Mouse (Mus musculus) kidney, embryonic 14.5 days (tissue): ENCODE measurements at regions not wholly inside any gene's neighbourhood (a gene's known extent, or its start where the extent isn't known, plus 50 kb on each side); places are given as distances from the start of the nearest gene placed in this dataset.
A peak's percentile ranks its signal among the peaks of the same experiment; 100 is the strongest.

Experiments used
- ATAC-seq: fragments of 200-750 bp; cut with Nextera tagmentation; 2 replicates; pipeline ENCODE4 v1.8.0; 2017; ENCODE audit warnings: moderate number of reproducible peaks, mild to moderate bottlenecking, moderate TSS enrichment, moderate library complexity; ENCODE audit not compliant: low FRiP score, low TSS enrichment
- H3K27ac ChIP-seq: fragments of 300-500 bp; sonication (generic); 2 replicates; pipeline ENCODE4 v1.5.1; 2014; ENCODE audit warnings: low read depth, mild to moderate bottlenecking, low read length, moderate library complexity, mixed read lengths
- H3K27me3 ChIP-seq: fragments of 300-500 bp; sonication (generic); 2 replicates; pipeline ENCODE4 v1.6.1; 2014; ENCODE audit warnings: mild to moderate bottlenecking, low read length; ENCODE audit not compliant: control insufficient read depth, insufficient read depth
- H3K36me3 ChIP-seq: fragments of 300-500 bp; sonication (generic); 2 replicates; pipeline ENCODE4 v1.6.1; 2014; ENCODE audit warnings: low read length, mixed read lengths; ENCODE audit not compliant: control insufficient read depth, insufficient read depth
- H3K4me1 ChIP-seq: fragments of 300-500 bp; sonication (generic); 2 replicates; pipeline ENCODE4 v1.6.1; 2014; ENCODE audit warnings: low read length, mixed read lengths; ENCODE audit not compliant: control insufficient read depth, insufficient read depth
- H3K4me2 ChIP-seq: fragments of 300-500 bp; sonication (generic); replicated peaks from 2 replicates; pipeline ENCODE4 v1.6.1; 2014; ENCODE audit warnings: low read depth, mild to moderate bottlenecking, low read length
- H3K4me3 ChIP-seq: fragments of 300-500 bp; sonication (generic); 2 replicates; pipeline ENCODE4 v1.5.1; 2014; ENCODE audit warnings: mild to moderate bottlenecking, low read length
- H3K9ac ChIP-seq: fragments of 300-500 bp; sonication (generic); 2 replicates; pipeline ENCODE4 v1.6.1; 2014; ENCODE audit warnings: low read depth, mild to moderate bottlenecking, low read length, moderate library complexity
- H3K9me3 ChIP-seq: fragments of 300-500 bp; sonication (generic); 2 replicates; pipeline ENCODE4 v1.6.1; 2016; ENCODE audit warnings: low read length; ENCODE audit not compliant: control insufficient read depth
- WGBS: fragments of 180-500 bp; shearing (Covaris S2); extraction: QIAGEN DNeasy Blood & Tissue Kit; methylation state at CpG from one replicate; pipeline ENCODE4 v1.1.7; 2014; 5-methylcytosine and 5-hydroxymethylcytosine counted together

- no peak overlapping the region for H3K27ac ChIP-seq
- H3K9me3 ChIP-seq = no peaks in the 10 kb centered on the region
- no peaks in the 10 kb centered on the region for H3K4me1 ChIP-seq
- WGBS = 88% methylated on average over 5 of the region's 5 CpGs
- ATAC-seq = no peak
- no peak overlapping the region for H3K4me3 ChIP-seq
- H3K27me3 ChIP-seq = no peaks in the 10 kb centered on the region
- H3K36me3 ChIP-seq = no peaks in the 10 kb centered on the region
- H3K4me2 ChIP-seq = no peak overlapping the region
- no peak overlapping the region for H3K9ac ChIP-seq
Observed at GRCm38 (mm10) chr2:180404168-180404567, 51.9 kb upstream of the Slco4a1 start.

DNA sequence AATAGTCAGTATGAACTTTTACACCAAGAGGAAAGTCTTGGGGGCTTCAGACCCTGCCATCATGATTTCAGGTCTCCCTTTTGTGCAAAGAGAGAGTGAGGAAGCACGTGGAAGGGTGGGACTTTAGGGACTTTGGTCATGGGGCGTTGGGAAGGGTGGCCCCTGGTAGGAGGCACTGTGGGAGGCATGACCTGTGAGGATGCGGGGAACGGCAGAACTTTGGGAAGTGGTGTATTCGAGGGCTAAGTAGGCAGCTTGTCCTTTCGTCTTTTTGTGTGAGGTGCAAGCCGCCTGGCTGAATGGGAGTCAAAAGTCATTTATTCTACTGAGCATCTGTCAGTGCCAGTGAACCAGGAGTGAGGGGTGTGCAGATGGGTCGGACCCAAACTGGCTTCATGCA, 52.4 kb upstream of the Slco4a1 start:
- H3K27ac ChIP-seq = no peak overlapping the region
- WGBS = 69% methylated on average over 8 of the region's 8 CpGs
- H3K27me3 ChIP-seq = no peaks in the 10 kb centered on the region
- ATAC-seq = no peak
- no peaks in the 10 kb centered on the region for H3K36me3 ChIP-seq
- H3K4me3 ChIP-seq = no peak overlapping the region
- no peaks in the 10 kb centered on the region for H3K9me3 ChIP-seq
- H3K4me2 ChIP-seq = no peak overlapping the region
- H3K9ac ChIP-seq = no peak overlapping the region
- H3K4me1 ChIP-seq = no peaks in the 10 kb centered on the region

- no peak overlapping the region for H3K4me2 ChIP-seq
- H3K4me1 ChIP-seq = no peaks in the 10 kb centered on the region
- H3K36me3 ChIP-seq = no peaks in the 10 kb centered on the region
- 79% methylated on average over 9 of the region's 9 CpGs for WGBS
- H3K27me3 ChIP-seq = no peaks in the 10 kb centered on the region
- no peak overlapping the region for H3K4me3 ChIP-seq
- no peak overlapping the region for H3K27ac ChIP-seq
- H3K9ac ChIP-seq = no peak overlapping the region
- no peak for ATAC-seq
- H3K9me3 ChIP-seq = no peaks in the 10 kb centered on the region
Observed at GRCm38 (mm10) chr2:180402851-180403459, 53.1 kb upstream of the Slco4a1 start.

GRCm38 (mm10) chr2:180402433-180402832, 53.6 kb upstream of the Slco4a1 start:
- H3K4me2 ChIP-seq = no peak overlapping the region
- H3K9ac ChIP-seq = no peak overlapping the region
- no peak overlapping the region for H3K4me3 ChIP-seq
- no peak overlapping the region for H3K27ac ChIP-seq
- WGBS = 88% methylated on average over 4 of the region's 4 CpGs
- H3K36me3 ChIP-seq = no peaks in the 10 kb centered on the region
- H3K27me3 ChIP-seq = no peaks in the 10 kb centered on the region
- H3K9me3 ChIP-seq = no peaks in the 10 kb centered on the region
- no peaks in the 10 kb centered on the region for H3K4me1 ChIP-seq
- ATAC-seq = no peak

DNA sequence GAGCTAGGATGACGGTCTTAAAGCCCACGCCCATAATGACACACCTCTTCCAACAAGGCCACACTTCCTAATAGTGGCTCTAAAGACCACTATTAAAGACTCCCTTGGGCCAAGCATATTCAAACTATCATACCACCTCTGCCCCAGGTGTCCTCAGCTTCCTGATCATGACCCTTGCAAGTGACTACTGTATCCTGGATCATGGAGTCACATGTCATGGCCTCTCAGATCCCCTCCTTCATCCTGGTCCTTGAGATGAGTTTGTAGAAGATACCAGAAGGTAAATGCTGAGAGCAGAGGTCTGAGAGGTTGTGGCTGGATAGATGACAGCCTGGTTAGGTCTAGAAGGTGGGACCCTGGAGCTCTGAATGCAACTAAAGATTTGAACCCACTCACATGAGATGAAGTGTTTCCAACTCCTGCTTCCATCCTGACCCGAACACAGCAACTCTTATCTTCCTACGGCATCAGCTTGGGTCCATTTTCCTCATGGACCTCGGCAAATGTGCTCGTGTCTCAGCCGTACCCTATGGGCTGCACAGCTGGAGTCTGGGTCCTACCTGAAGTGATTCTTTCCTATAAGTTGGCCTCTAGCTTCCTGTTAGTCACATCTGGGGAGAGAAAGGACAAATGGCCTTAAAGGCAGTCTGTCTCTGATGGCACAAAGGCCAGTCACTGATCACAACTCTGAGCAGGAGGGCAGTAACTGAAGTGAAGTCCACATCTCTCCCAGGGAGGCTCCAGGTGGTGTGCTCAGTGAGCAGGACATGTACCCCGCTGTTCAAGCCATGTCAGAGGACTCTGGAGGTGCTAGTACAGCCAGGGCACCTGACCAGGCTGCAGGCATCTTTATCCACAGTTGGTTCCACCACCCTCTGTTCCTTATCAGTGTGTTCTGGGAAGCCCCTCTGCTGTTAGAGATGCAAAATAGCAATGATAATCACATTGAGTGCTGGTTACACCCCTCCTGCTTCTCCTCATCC, 54.3 kb upstream of the Slco4a1 start:
- Histone ChIP-seq H3K4me3 (no peak overlapping the region), H3K36me3 (no peaks in the 10 kb centered on the region), H3K4me2 (no peak overlapping the region), H3K27me3 (no peaks in the 10 kb centered on the region), H3K4me1 (no peaks in the 10 kb centered on the region), H3K9ac (no peak overlapping the region), H3K9me3 (no peaks in the 10 kb centered on the region), H3K27ac (no peak overlapping the region)
- WGBS = 81% methylated on average over 8 of the region's 8 CpGs
- no peak for ATAC-seq

DNA sequence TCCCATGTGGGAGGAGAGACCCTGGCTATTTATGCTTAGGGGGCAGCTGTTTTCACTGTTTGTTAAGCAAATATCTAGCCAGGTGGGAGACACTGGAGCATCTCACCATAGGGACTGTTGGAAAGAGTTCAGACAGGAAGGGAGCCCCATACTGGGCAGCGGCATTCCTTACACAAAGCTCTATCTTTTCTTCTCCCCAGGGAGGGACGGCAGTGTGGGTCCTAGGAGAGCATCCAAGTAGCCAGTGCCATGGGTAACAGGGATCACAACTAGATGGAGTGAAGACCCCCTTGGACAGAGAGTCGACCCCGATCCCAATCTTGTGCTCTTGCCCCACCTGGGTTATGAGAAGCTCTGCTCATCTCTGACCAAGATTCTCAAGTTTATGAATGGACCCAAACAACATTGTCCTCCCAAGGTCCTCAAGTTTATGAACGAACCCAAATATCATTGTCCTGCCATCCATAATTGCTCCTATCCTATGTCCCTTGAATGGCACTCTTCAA, 55.5 kb upstream of the Slco4a1 start:
- 91% methylated on average over 5 of the region's 5 CpGs for WGBS
- Histone ChIP-seq H3K36me3 (no peaks in the 10 kb centered on the region), H3K4me1 (no peaks in the 10 kb centered on the region), H3K4me2 (no peak overlapping the region), H3K9me3 (no peaks in the 10 kb centered on the region), H3K27me3 (no peaks in the 10 kb centered on the region), H3K9ac (no peak overlapping the region), H3K4me3 (no peak overlapping the region), H3K27ac (no peak overlapping the region)
- no peak for ATAC-seq

- Histone ChIP-seq H3K4me1 (no peaks in the 10 kb centered on the region), H3K36me3 (no peaks in the 10 kb centered on the region), H3K9ac (no peak overlapping the region), H3K9me3 (no peaks in the 10 kb centered on the region), H3K4me3 (no peak overlapping the region), H3K27me3 (no peaks in the 10 kb centered on the region), H3K4me2 (no peak overlapping the region), H3K27ac (no peak overlapping the region)
- WGBS = 53% methylated on average over 8 of the region's 8 CpGs
- peak; percentile 32; the same call in 1 of the 2 replicates for ATAC-seq
Observed at GRCm38 (mm10) chr2:180399651-180400513, 56.2 kb upstream of the Slco4a1 start.

DNA sequence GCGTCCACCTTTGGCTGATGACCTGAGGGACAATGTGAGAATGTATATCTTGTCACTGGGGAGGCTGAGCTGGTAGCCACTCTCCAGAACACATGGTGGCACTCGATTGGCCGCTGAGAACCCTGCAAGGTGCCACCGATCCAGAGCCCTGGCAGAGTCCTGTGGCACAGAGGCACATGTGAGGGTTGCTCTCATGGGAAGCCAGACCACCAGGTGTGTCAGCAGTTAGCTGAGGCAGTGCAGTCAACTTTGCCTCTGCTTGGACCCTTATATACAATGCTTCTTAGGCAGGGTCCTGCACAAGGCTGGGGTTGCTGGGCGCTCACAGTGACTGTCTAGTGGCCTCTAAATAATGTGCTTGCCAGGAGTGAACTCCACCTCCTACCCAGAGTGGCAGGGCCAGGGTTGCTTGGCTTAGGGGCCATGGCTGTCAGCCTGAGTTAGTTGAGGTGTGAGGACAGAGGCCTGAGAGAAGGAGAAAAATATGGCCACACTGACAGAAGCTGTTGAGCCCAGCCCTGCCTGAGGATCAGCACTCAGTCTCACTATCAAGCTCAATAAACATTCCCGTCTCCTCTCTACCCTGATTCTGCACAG, 57.1 kb upstream of the Slco4a1 start:
- Histone ChIP-seq H3K27ac (no peak overlapping the region), H3K9me3 (no peaks in the 10 kb centered on the region), H3K27me3 (no peaks in the 10 kb centered on the region), H3K9ac (no peak overlapping the region), H3K4me2 (no peak overlapping the region), H3K4me3 (no peak overlapping the region), H3K36me3 (no peaks in the 10 kb centered on the region), H3K4me1 (no peaks in the 10 kb centered on the region)
- no peak for ATAC-seq
- WGBS = 89% methylated on average over 6 of the region's 6 CpGs
